Mouse (Mus musculus) limb, embryonic 13.5 days (tissue): ENCODE data around the gene Kctd5. TPM values are rescaled to one million over a fixed set of nuclear protein-coding genes. Genes with fewer than 3 reads are reported as not detected.

Source experiments
- ATAC-seq: fragments of 200-750 bp; cut with Nextera tagmentation; 2 replicates; pipeline ENCODE4 v1.8.0; 2017; ENCODE audit warnings: low read depth, moderate number of reproducible peaks, moderate TSS enrichment; ENCODE audit not compliant: low FRiP score
- H3K27ac ChIP-seq: fragments of 300-500 bp; sonication (generic); 2 replicates; pipeline ENCODE4 v1.5.1; 2015; ENCODE audit warnings: inconsistent platforms, mild to moderate bottlenecking, moderate library complexity
- H3K27me3 ChIP-seq: fragments of 300-500 bp; sonication (generic); 2 replicates; pipeline ENCODE4 v1.6.1; 2015; ENCODE audit warnings: mild to moderate bottlenecking, inconsistent platforms
- H3K36me3 ChIP-seq: fragments of 300-500 bp; sonication (generic); 2 replicates; pipeline ENCODE4 v1.6.1; 2015; ENCODE audit warnings: inconsistent platforms, mild to moderate bottlenecking, moderate library complexity
- H3K4me1 ChIP-seq: fragments of 300-500 bp; sonication (generic); 2 replicates; pipeline ENCODE4 v1.6.1; 2015; ENCODE audit warnings: inconsistent platforms
- H3K4me2 ChIP-seq: fragments of 300-500 bp; sonication (generic); replicated peaks from 2 replicates; pipeline ENCODE4 v1.6.1; 2015; ENCODE audit warnings: inconsistent platforms, mild to moderate bottlenecking, moderate library complexity
- H3K4me3 ChIP-seq: fragments of 300-500 bp; sonication (generic); 2 replicates; pipeline ENCODE4 v1.5.1; 2015; ENCODE audit warnings: moderate library complexity, mild to moderate bottlenecking, inconsistent platforms
- H3K9ac ChIP-seq: fragments of 300-500 bp; sonication (generic); 2 replicates; pipeline ENCODE4 v1.6.1; 2015; ENCODE audit warnings: mild to moderate bottlenecking, inconsistent platforms
- H3K9me3 ChIP-seq: fragments of 300-500 bp; sonication (generic); 2 replicates; pipeline ENCODE4 v1.6.1; 2016; ENCODE audit warnings: inconsistent platforms
- WGBS: fragments of 180-500 bp; shearing (Covaris S2); methylation state at CpG from one replicate; pipeline ENCODE4 v1.1.7; 2015; 5-methylcytosine and 5-hydroxymethylcytosine counted together
- microRNA-seq: library from miRNA; unstranded; fragments of <30 nt; microRNA quantifications from one replicate; pipeline ENCODE4, GENCODE M21; 2016
- polyA plus RNA-seq: library from polyadenylated mRNA; unstranded; fragments of >200 nt; fragmentation: Nextera tagmentation; extraction: Ambion mirVana; gene quantifications from 2 replicates; pipeline ENCODE4 v1.2.1, GENCODE M21; 2015

The Kctd5 gene
- polyA plus RNA-seq, 1 experiment from 2014 or later, result 75.7 TPM

DNA sequence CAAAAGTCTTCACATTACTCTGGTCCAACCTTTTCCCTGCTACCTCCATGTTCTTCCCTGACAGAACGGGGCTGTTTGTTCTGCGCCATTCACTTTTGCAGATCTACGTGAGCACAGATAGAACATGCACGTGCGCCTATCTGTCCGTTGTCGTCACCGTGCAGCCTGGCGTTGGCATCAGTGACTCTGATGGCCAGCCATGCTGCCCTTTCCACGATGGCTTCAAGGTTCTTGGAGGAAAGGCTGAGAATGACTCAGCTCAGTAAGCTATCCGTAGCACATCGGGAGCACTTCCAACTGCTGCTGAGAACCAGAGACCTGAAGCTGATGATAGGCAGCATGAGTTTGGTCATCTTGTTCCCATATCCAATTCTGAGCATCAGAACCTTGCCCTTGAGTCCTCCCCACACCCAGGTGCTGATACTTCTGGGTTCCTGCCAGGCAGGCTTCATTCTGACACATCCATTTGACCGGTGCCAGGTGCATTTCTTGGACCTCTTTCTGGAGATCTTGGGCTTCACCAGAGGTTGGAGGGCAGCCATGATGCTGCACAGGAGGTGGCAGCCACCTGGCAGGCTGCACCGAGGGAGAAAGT is 69.1 kb downstream of the Kctd5 start:
- H3K36me3 ChIP-seq, result no peaks in the 10 kb centered on the region
- no peaks in the 10 kb centered on the region for H3K4me1 ChIP-seq
- H3K4me3 ChIP-seq, result no peak overlapping the region
- WGBS, result 91% methylated on average over 14 of the region's 14 CpGs
- no peak overlapping the region for H3K4me2 ChIP-seq
- no peak for ATAC-seq
- H3K9ac ChIP-seq, result no peak overlapping the region
- peaks cover 4% of the 10 kb centered on the region; the same call in 1 of the 2 replicates for H3K9me3 ChIP-seq
- no peak overlapping the region for H3K27ac ChIP-seq
- no peaks in the 10 kb centered on the region for H3K27me3 ChIP-seq

DNA sequence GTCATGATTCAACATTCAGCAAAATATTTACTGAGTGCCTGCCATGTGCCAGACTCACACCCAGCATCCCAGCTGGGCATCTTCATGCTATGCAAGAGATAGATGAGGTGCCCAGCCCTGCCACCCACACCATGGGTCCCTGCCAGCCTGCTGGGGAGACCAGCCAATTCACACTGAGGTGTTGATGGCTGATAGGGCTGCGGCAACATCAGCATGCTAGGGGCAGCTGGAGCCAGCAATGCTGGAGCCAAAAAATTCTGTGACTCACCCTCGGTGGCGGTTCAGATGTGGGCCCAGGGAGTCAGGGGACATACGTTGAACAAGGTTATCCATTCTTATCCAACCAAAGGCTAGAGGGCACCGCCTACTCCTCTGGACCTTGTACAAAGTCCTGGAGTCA is 72.9 kb downstream of the Kctd5 start:
- ATAC-seq, result no peak
- Histone ChIP-seq H3K4me3 (no peak overlapping the region), H3K9me3 (peaks cover 4% of the 10 kb centered on the region; the same call in 1 of the 2 replicates), H3K27ac (no peak overlapping the region), H3K27me3 (peaks cover 4% of the 10 kb centered on the region; the same call in 1 of the 2 replicates), H3K4me1 (no peaks in the 10 kb centered on the region), H3K4me2 (no peak overlapping the region), H3K36me3 (no peaks in the 10 kb centered on the region), H3K9ac (no peak overlapping the region)
- 35% methylated on average over 5 of the region's 5 CpGs for WGBS

DNA sequence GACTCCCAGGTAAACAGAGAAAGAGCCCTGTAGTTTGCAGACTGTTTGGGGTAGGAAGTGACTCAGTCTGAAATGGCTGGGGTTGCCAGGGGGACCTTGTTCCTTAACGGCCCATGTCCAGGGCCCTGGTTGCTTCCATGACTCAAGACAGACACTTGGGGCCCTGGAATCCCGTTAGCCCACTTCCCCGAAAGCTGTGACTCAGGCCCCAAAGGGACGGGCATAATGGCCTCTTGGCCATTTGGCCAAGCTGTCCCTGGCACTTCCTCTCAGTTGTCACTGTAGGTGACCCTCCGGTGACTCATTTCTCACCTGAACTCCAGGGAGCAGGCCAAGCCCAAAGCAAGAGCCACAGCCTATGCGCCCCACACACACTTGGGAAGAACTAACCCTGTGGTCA is 74.9 kb downstream of the Kctd5 start:
- Histone ChIP-seq H3K27ac (no peak overlapping the region), H3K9ac (no peak overlapping the region), H3K36me3 (no peaks in the 10 kb centered on the region), H3K4me2 (no peak overlapping the region), H3K27me3 (peaks cover 4% of the 10 kb centered on the region; the same call in 1 of the 2 replicates), H3K9me3 (no peaks in the 10 kb centered on the region), H3K4me1 (peaks cover 4% of the 10 kb centered on the region; the same call in 1 of the 2 replicates), H3K4me3 (no peak overlapping the region)
- ATAC-seq, result no peak
- WGBS, result 41% methylated on average over 6 of the region's 6 CpGs

DNA sequence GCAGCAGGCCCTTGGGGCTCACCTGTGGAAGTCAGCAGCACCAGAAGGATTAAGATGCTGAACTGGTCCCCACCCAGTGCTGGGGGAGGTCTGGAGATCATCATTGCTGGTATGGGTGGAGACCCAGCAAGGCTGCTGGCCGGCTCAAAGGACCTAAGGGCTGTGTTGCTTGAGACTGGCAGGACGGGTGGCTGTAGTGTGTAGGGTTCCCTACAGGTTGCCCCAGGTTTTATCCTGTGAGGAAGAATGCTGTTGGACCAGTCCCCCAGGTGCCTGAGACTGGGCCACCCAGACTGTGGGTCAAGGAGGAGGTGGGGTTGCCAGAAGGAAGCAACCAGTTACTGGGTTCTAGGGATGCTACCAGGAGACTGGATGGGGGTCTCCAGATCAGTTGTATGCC is 75.4 kb downstream of the Kctd5 start, which contains the start of gene Prss22:
TSS of gene Prss22 (minus strand) at position 200 of the 400 bp plus-strand sequence.
- peaks cover 4% of the 10 kb centered on the region; the same call in 1 of the 2 replicates for H3K27me3 ChIP-seq
- H3K27ac ChIP-seq, result no peak within 1 kb of the TSS
- H3K4me1 ChIP-seq, result peaks cover 4% of the 10 kb centered on the region; the same call in 1 of the 2 replicates
- peak; percentile 9; the same call in 1 of the 2 replicates for ATAC-seq
- H3K4me3 ChIP-seq, result no peak within 1 kb of the TSS
- H3K9ac ChIP-seq, result no peak within 1 kb of the TSS
- 63% methylated on average over 2 of the region's 2 CpGs for WGBS
- no peaks in the 10 kb centered on the region for H3K9me3 ChIP-seq
- H3K36me3 ChIP-seq, result no peaks in the 10 kb centered on the region
- no peak within 1 kb of the TSS for H3K4me2 ChIP-seq

Small RNA genes within 50 kb of the gene (microRNA-seq; reads per million reads assigned to microRNA genes)
- not detected for gene Gm27700

Other genes starting within 250 kb of the Kctd5 start
- 1,219 and 1,256 TPM in 2 replicates for gene Elob, start 244.3 kb downstream of the Kctd5 start, polyA plus RNA-seq
- gene Prss33, start 237.4 kb downstream of the Kctd5 start, polyA plus RNA-seq, result not detected in 2 replicates
- gene Prss32, start 229.6 kb downstream of the Kctd5 start, polyA plus RNA-seq, result not detected in 2 replicates
- gene Prss41, start 229.3 kb downstream of the Kctd5 start, polyA plus RNA-seq, result 1.7 and 2.4 TPM in 2 replicates
- not detected in 2 replicates for gene Prss21, start 205.4 kb downstream of the Kctd5 start, polyA plus RNA-seq
- not detected in 2 replicates for gene Dcpp1, start 192.6 kb downstream of the Kctd5 start, polyA plus RNA-seq
- not detected in 2 replicates for gene Dcpp2, start 192.6 kb downstream of the Kctd5 start, polyA plus RNA-seq
- gene Dcpp3, start 156.0 kb downstream of the Kctd5 start, polyA plus RNA-seq, result not detected in 2 replicates
- not detected in 2 replicates for gene Sbp, start 131.8 kb downstream of the Kctd5 start, polyA plus RNA-seq
- gene Sbpl, start 118.2 kb downstream of the Kctd5 start, polyA plus RNA-seq, result not detected in 2 replicates
- gene Prss30, start 92.9 kb downstream of the Kctd5 start, polyA plus RNA-seq, result not detected in 2 replicates
- 0.47 and 0.60 TPM in 2 replicates for gene Prss22, start 75.4 kb downstream of the Kctd5 start, polyA plus RNA-seq
- gene Prss27, start 35.3 kb downstream of the Kctd5 start, polyA plus RNA-seq, result 0.52 and 0.55 TPM in 2 replicates
- gene Pdpk1, start 77.4 kb upstream of the Kctd5 start, polyA plus RNA-seq, result 37.9 and 38.2 TPM in 2 replicates
- gene Amdhd2, start 90.3 kb upstream of the Kctd5 start, polyA plus RNA-seq, result 36.9 and 38.1 TPM in 2 replicates
- gene Atp6v0c, start 96.2 kb upstream of the Kctd5 start, polyA plus RNA-seq, result 446 and 468 TPM in 2 replicates
- gene Tbc1d24, start 132.1 kb upstream of the Kctd5 start, polyA plus RNA-seq, result 9.1 and 10.2 TPM in 2 replicates
- gene Ntn3, start 136.0 kb upstream of the Kctd5 start, polyA plus RNA-seq, result 14.5 and 14.9 TPM in 2 replicates
- 15.8 and 16.3 TPM in 2 replicates for gene Tedc2, start 147.4 kb upstream of the Kctd5 start, polyA plus RNA-seq
- 65.4 and 67.0 TPM in 2 replicates for gene Ccnf, start 178.0 kb upstream of the Kctd5 start, polyA plus RNA-seq